Mouse (Mus musculus) forebrain, embryonic 12.5 days (tissue): ENCODE measurements at regions not wholly inside any gene's neighbourhood (a gene's known extent, or its start where the extent isn't known, plus 50 kb on each side); places are given as distances from the start of the nearest gene placed in this dataset.

Experiments used
- ATAC-seq: fragments of 200-750 bp; cut with Nextera tagmentation; 2 replicates; pipeline ENCODE4 v1.8.0; 2017; ENCODE audit warnings: moderate TSS enrichment; ENCODE audit not compliant: low FRiP score
- H3K27ac ChIP-seq: fragments of 300-500 bp; sonication (generic); 2 replicates; pipeline ENCODE4 v1.5.1; 2016; ENCODE audit warnings: mild to moderate bottlenecking
- H3K27me3 ChIP-seq: fragments of 300-500 bp; sonication (generic); 2 replicates; pipeline ENCODE4 v1.6.1; 2016; ENCODE audit warnings: mild to moderate bottlenecking
- H3K36me3 ChIP-seq: fragments of 300-500 bp; sonication (generic); replicated peaks from 2 replicates; pipeline ENCODE4 v1.6.1; 2016; ENCODE audit warnings: mild to moderate bottlenecking
- H3K4me1 ChIP-seq: fragments of 300-500 bp; sonication (generic); 2 replicates; pipeline ENCODE4 v1.6.1; 2016
- H3K4me2 ChIP-seq: fragments of 300-500 bp; sonication (generic); 2 replicates; pipeline ENCODE4 v1.6.1; 2016; ENCODE audit warnings: mild to moderate bottlenecking, moderate library complexity
- H3K4me3 ChIP-seq: fragments of 300-500 bp; sonication (generic); replicated peaks from 2 replicates; pipeline ENCODE4 v1.5.1; 2016; ENCODE audit warnings: mild to moderate bottlenecking
- H3K9ac ChIP-seq: fragments of 300-500 bp; sonication (generic); 2 replicates; pipeline ENCODE4 v1.6.1; 2016; ENCODE audit warnings: mild to moderate bottlenecking
- H3K9me3 ChIP-seq: fragments of 300-500 bp; sonication (generic); 2 replicates; pipeline ENCODE4 v1.6.1; 2016
- WGBS: fragments of 180-500 bp; shearing (Covaris S2); methylation state at CpG from one replicate; pipeline ENCODE4 v1.1.7; 2016; 5-methylcytosine and 5-hydroxymethylcytosine counted together

GRCm38 (mm10) chr3:151889738-151890137, 52.3 kb upstream of the Ptgfr start:
- Histone ChIP-seq H3K27me3 (no peaks in the 10 kb centered on the region), H3K9ac (no peak overlapping the region), H3K27ac (no peak overlapping the region), H3K4me3 (no peak overlapping the region), H3K36me3 (no peaks in the 10 kb centered on the region), H3K4me2 (no peak overlapping the region), H3K4me1 (no peaks in the 10 kb centered on the region), H3K9me3 (no peaks in the 10 kb centered on the region)
- no peak for ATAC-seq
- WGBS = 71% methylated on average over 8 of the region's 8 CpGs
